Mouse (Mus musculus) lung, embryonic 16.5 days (tissue): ENCODE measurements around the gene Wls. TPM values are rescaled to one million over a fixed set of nuclear protein-coding genes. Genes with fewer than 3 reads are reported as not detected.
A peak's percentile ranks its signal among the peaks of the same experiment; 100 is the strongest.

Experiments
- ATAC-seq: fragments of 200-750 bp; cut with Nextera tagmentation; 2 replicates; pipeline ENCODE4 v1.8.0; 2017; ENCODE audit warnings: low read depth, mild to moderate bottlenecking, moderate library complexity
- H3K27ac ChIP-seq: fragments of 300-500 bp; sonication (generic); 2 replicates; pipeline ENCODE4 v1.5.1; 2014; ENCODE audit warnings: mild to moderate bottlenecking, control low read depth, low read length
- H3K27me3 ChIP-seq: fragments of 300-500 bp; sonication (generic); 2 replicates; pipeline ENCODE4 v1.6.1; 2014; ENCODE audit warnings: low read depth, low read length, mixed read lengths; ENCODE audit not compliant: control insufficient read depth, insufficient read depth
- H3K36me3 ChIP-seq: fragments of 300-500 bp; sonication (generic); 2 replicates; pipeline ENCODE4 v1.6.1; 2014; ENCODE audit warnings: low read length; ENCODE audit not compliant: control insufficient read depth, insufficient read depth
- H3K4me1 ChIP-seq: fragments of 300-500 bp; sonication (generic); replicated peaks from 2 replicates; pipeline ENCODE4 v1.6.1; 2014; ENCODE audit warnings: low read length, mixed read lengths; ENCODE audit not compliant: control insufficient read depth, insufficient read depth
- H3K4me2 ChIP-seq: fragments of 300-500 bp; sonication (generic); 2 replicates; pipeline ENCODE4 v1.6.1; 2014; ENCODE audit warnings: low read depth, low read length, control low read depth
- H3K4me3 ChIP-seq: fragments of 300-500 bp; sonication (generic); 2 replicates; pipeline ENCODE4 v1.5.1; 2014; ENCODE audit warnings: mild to moderate bottlenecking, low read length, control low read depth
- H3K9ac ChIP-seq: fragments of 300-500 bp; sonication (generic); 2 replicates; pipeline ENCODE4 v1.6.1; 2014; ENCODE audit warnings: low read length, control low read depth
- H3K9me3 ChIP-seq: fragments of 300-500 bp; sonication (generic); 2 replicates; pipeline ENCODE4 v1.6.1; 2016; ENCODE audit warnings: low read length; ENCODE audit not compliant: control insufficient read depth
- whole genome bisulfite sequencing: fragments of 180-500 bp; shearing (Covaris S2); extraction: QIAGEN DNeasy Blood & Tissue Kit; methylation state at CpG from one replicate; pipeline ENCODE4 v1.1.7; 2014; 5-methylcytosine and 5-hydroxymethylcytosine counted together
- polyA plus RNA-seq: library from polyadenylated mRNA; unstranded; fragments of >200 nt; fragmentation: Nextera tagmentation; extraction: Ambion mirVana; gene quantifications from 2 replicates; pipeline ENCODE4 v1.2.1, GENCODE M21; 2015

Wls gene
- polyA plus RNA-seq, 1 experiment from 2014 or later: 190 TPM

GRCm38 (mm10) chr3:159890176-159891056 lies 50.9 kb downstream of the Wls start:
- no peak overlapping the region for H3K9ac ChIP-seq
- WGBS: 76% methylated on average over 5 of the region's 5 CpGs
- H3K4me2 ChIP-seq: no peak overlapping the region
- H3K36me3 ChIP-seq: no peaks in the 10 kb centered on the region
- H3K4me1 ChIP-seq: peaks cover 7% of the 10 kb centered on the region
- no peaks in the 10 kb centered on the region for H3K9me3 ChIP-seq
- H3K4me3 ChIP-seq: no peak overlapping the region
- no peaks in the 10 kb centered on the region for H3K27me3 ChIP-seq
- ATAC-seq: no peak
- no peak overlapping the region for H3K27ac ChIP-seq

GRCm38 (mm10) chr3:159891057-159891752 lies 51.7 kb downstream of the Wls start:
- no peak overlapping the region for H3K9ac ChIP-seq
- H3K27ac ChIP-seq: no peak overlapping the region
- H3K9me3 ChIP-seq: no peaks in the 10 kb centered on the region
- no peaks in the 10 kb centered on the region for H3K36me3 ChIP-seq
- peak; percentile 15; the same call in 1 of the 2 replicates for ATAC-seq
- H3K4me3 ChIP-seq: no peak overlapping the region
- no peaks in the 10 kb centered on the region for H3K27me3 ChIP-seq
- no peak overlapping the region for H3K4me2 ChIP-seq
- 87% methylated on average over 8 of the region's 8 CpGs for WGBS
- peaks cover under 1% of the 10 kb centered on the region for H3K4me1 ChIP-seq

GRCm38 (mm10) chr3:159907329-159907728 lies 67.9 kb downstream of the Wls start:
- 92% methylated on average over 1 of the region's 1 CpGs for WGBS
- no peaks in the 10 kb centered on the region for H3K4me1 ChIP-seq
- no peak for ATAC-seq

GRCm38 (mm10) chr3:159917328-159918090 lies 78.0 kb downstream of the Wls start:
- H3K4me3 ChIP-seq: no peak overlapping the region
- H3K4me1 ChIP-seq: no peaks in the 10 kb centered on the region
- no peaks in the 10 kb centered on the region for H3K9me3 ChIP-seq
- H3K9ac ChIP-seq: no peak overlapping the region
- no peak overlapping the region for H3K27ac ChIP-seq
- H3K4me2 ChIP-seq: no peak overlapping the region
- no peaks in the 10 kb centered on the region for H3K27me3 ChIP-seq
- ATAC-seq: no peak
- WGBS: 68% methylated on average over 2 of the region's 2 CpGs
- peaks cover 9% of the 10 kb centered on the region; the same call in 1 of the 2 replicates for H3K36me3 ChIP-seq

More at GRCm38 (mm10) chr3:159907329-159907728, 67.9 kb downstream of the Wls start:
- no peak overlapping the region for H3K9ac ChIP-seq
- no peak overlapping the region for H3K4me2 ChIP-seq
- no peak overlapping the region for H3K27ac ChIP-seq
- no peaks in the 10 kb centered on the region for H3K27me3 ChIP-seq
- no peaks in the 10 kb centered on the region for H3K9me3 ChIP-seq
- no peak overlapping the region for H3K4me3 ChIP-seq
- H3K36me3 ChIP-seq: peaks cover 14% of the 10 kb centered on the region; the same call in 1 of the 2 replicates

Other genes with a start within 250 kb of the Wls start
- not detected in 2 replicates for gene Rpe65, start 240.5 kb upstream of the Wls start, polyA plus RNA-seq